Mouse (Mus musculus) liver, embryonic 14.5 days (tissue): Measurements from ENCODE around the gene Pnmt.

Source experiments
- CTCF ChIP-seq: IDR thresholded peaks from 2 replicates; pipeline ENCODE4 v1.5.1; 2016; ENCODE audit warnings: antibody characterized with exemption, low read depth, control low read depth
- EP300 ChIP-seq: IDR thresholded peaks from 2 replicates; pipeline ENCODE4 v1.6.1; 2016; ENCODE audit warnings: antibody characterized with exemption, low read depth

GRCm38 (mm10) chr11:98385638-98386585, at the start of gene Pnmt:
- TF ChIP-seq CTCF (no peak), EP300 (no peak)
